Mouse (Mus musculus) hindbrain, postnatal 0 days (tissue): ENCODE measurements around the gene Pofut1. TPM values are rescaled to one million over a fixed set of nuclear protein-coding genes. Genes with fewer than 3 reads are reported as not detected.
"Not testable (repeated sequence)": the region's sequence is repeated elsewhere in the genome, so short reads cannot be mapped to it uniquely, and the experiment has no call there.

Experiments
- ATAC-seq: fragments of 200-750 bp; cut with Nextera tagmentation; 2 replicates; pipeline ENCODE4 v1.8.0; 2017; ENCODE audit warnings: mild to moderate bottlenecking, moderate TSS enrichment, moderate library complexity
- DNase-seq: peaks from one replicate; pipeline ENCODE4 v3.0.0-alpha.2; 2015; ENCODE audit warnings: low spot score
- H3K27ac ChIP-seq: fragments of 300-500 bp; sonication (generic); 2 replicates; pipeline ENCODE4 v1.5.1; 2014; ENCODE audit warnings: mild to moderate bottlenecking
- H3K27me3 ChIP-seq: fragments of 300-500 bp; sonication (generic); 2 replicates; pipeline ENCODE4 v1.6.1; 2014; ENCODE audit warnings: low read length, mixed read lengths; ENCODE audit not compliant: insufficient read depth
- H3K36me3 ChIP-seq: fragments of 300-500 bp; sonication (generic); 2 replicates; pipeline ENCODE4 v1.6.1; 2014; ENCODE audit warnings: low read length, mixed read lengths; ENCODE audit not compliant: insufficient read depth
- H3K4me1 ChIP-seq: fragments of 300-500 bp; sonication (generic); 2 replicates; pipeline ENCODE4 v1.6.1; 2014; ENCODE audit warnings: antibody characterized with exemption, low read length, mixed read lengths; ENCODE audit not compliant: insufficient read depth
- H3K4me2 ChIP-seq: fragments of 300-500 bp; sonication (generic); 2 replicates; pipeline ENCODE4 v1.6.1; 2014; ENCODE audit warnings: low read depth, mild to moderate bottlenecking, low read length, moderate library complexity, mixed read lengths
- H3K4me3 ChIP-seq: fragments of 300-500 bp; sonication (generic); 2 replicates; pipeline ENCODE4 v1.5.1; 2014; ENCODE audit warnings: low read length
- H3K9ac ChIP-seq: fragments of 300-500 bp; sonication (generic); replicated peaks from 2 replicates; pipeline ENCODE4 v1.6.1; 2014; ENCODE audit warnings: mild to moderate bottlenecking, low read length, moderate library complexity, mixed read lengths
- H3K9me3 ChIP-seq: fragments of 300-500 bp; sonication (generic); 2 replicates; pipeline ENCODE4 v1.6.1; 2016; ENCODE audit warnings: low read length, mixed read lengths
- CTCF ChIP-seq: IDR thresholded peaks from 2 replicates; pipeline ENCODE4 v1.5.1; 2016; ENCODE audit warnings: antibody characterized with exemption, control low read depth, low read depth
- WGBS: fragments of 180-500 bp; shearing (Covaris S2); extraction: QIAGEN DNeasy Blood & Tissue Kit; methylation state at CpG from one replicate; pipeline ENCODE4 v1.1.7; 2014; 5-methylcytosine and 5-hydroxymethylcytosine counted together
- polyA plus RNA-seq: library from polyadenylated mRNA; unstranded; fragments of >200 nt; fragmentation: Nextera tagmentation; extraction: Ambion mirVana; gene quantifications from 2 replicates; pipeline ENCODE4 v1.2.1, GENCODE M21; 2015
- total RNA-seq: library from RNA; depleted of rRNA; stranded (reverse); fragments of >200 nt; gene quantifications from 2 replicates; pipeline ENCODE4 v1.2.3, GENCODE M21; 2014

Gene Pofut1
- total and polyA plus RNA-seq, 2 experiments from 2014 or later, result 4.8 to 23.6 TPM

DNA sequence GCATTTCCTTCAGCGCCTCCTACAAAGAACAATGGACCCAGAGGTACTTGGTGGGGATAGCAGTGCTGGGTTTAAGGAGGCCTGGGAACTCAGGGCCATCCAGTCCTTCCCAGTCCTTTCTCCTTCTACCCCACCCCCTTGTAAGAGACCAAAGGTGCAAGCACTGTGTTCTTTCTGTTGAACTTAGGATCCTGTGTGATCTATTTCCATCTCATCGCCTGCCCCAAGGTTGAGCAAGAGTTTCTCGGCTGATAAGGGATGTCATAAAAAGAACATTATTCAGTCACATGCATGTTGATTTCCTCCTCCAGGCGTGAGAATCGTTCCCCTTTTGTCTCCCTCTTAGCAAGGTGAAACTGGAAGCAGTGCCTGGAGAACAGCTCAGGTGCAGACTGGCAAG, 8.4 kb downstream of the Pofut1 start:
- TF ChIP-seq CTCF, result no peak
- WGBS, result 90% methylated on average over 5 of the region's 5 CpGs
- no peaks in the 10 kb centered on the region for H3K27me3 ChIP-seq
- no peaks in the 10 kb centered on the region for H3K4me1 ChIP-seq
- H3K4me2 ChIP-seq, result no peak overlapping the region
- peaks cover 18% of the 10 kb centered on the region for H3K36me3 ChIP-seq
- no peak overlapping the region for H3K9ac ChIP-seq
- DNase-seq (no peak), ATAC-seq (no peak)
- H3K27ac ChIP-seq, result peak overlapping the region; percentile 20; the same call in 1 of the 2 replicates
- no peak overlapping the region for H3K4me3 ChIP-seq
- H3K9me3 ChIP-seq, result no peaks in the 10 kb centered on the region

DNA sequence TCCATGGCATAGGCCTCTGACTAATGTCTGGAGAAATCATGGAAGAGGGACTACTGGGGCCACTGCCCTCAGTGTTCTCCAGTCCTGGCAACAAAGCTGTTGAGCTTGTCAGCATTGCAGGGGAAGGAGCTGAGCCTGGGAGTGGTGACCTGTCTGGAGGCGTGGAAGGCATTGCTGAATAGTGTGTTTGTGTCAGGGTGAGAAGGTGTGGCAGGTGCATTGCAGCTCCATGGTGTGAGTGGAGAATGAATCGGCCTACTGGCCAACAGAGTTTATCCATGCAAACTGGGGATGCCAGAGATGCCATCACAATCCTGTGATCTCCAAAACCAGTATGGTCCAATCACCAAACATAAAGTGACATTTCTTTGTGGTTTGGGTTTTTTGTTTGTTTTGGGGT, 15.3 kb downstream of the Pofut1 start:
- Histone ChIP-seq H3K27me3 (no peaks in the 10 kb centered on the region), H3K36me3 (peaks cover 7% of the 10 kb centered on the region; the same call in 1 of the 2 replicates), H3K9me3 (no peaks in the 10 kb centered on the region), H3K9ac (no peak overlapping the region), H3K4me3 (no peak overlapping the region), H3K4me2 (no peak overlapping the region), H3K27ac (no peak overlapping the region), H3K4me1 (no peaks in the 10 kb centered on the region)
- no peak for ATAC-seq
- no peak for DNase-seq
- WGBS, result 95% methylated on average over 2 of the region's 2 CpGs
- no peak for TF ChIP-seq CTCF

DNA sequence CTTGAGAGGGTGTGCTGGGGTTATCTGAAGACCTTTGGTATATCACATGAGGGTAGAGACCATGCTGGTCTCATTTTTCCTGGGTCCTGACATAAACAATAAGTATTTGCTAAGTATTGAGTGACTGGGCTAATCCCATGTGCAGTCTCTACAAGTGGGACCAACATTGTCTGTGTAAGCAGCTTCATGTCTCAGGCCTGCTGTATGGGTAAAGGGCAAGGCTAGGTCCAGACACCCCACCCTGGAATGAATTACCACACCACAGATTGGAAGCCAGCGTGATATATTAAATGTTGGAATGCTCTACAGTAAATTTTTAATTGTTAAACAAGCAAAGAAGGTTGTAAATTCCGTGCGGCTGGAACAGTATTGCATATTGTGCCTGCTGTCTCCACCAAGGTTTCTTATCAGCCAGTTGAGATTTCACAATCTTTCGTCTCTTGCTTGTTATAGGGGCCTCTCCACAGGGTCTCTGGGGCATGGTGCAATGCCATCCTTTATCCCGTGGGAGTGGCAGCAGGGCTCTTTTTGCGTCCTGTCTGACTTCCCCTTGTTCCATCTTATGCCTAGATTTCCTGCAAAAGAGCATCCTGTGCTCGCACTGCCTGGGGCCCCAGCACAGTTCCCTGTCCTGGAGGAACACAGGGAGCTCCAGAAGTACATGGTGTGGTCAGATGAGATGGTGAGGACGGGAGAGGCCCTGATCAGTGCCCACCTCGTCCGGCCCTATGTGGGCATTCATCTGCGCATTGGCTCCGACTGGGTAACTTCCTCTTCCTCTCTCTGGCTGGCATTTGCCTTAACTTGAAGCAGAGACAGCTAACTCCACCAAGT, 17.9 kb downstream of the Pofut1 start:
- H3K4me3 ChIP-seq, result no peak overlapping the region
- no peak overlapping the region for H3K27ac ChIP-seq
- DNase-seq (no peak), ATAC-seq (no peak)
- TF ChIP-seq CTCF, result no peak
- 87% methylated on average over 12 of the region's 12 CpGs for WGBS
- peaks cover 7% of the 10 kb centered on the region; the same call in 1 of the 2 replicates for H3K36me3 ChIP-seq
- H3K27me3 ChIP-seq, result no peaks in the 10 kb centered on the region
- H3K9me3 ChIP-seq, result no peaks in the 10 kb centered on the region
- no peak overlapping the region for H3K9ac ChIP-seq
- no peaks in the 10 kb centered on the region for H3K4me1 ChIP-seq
- no peak overlapping the region for H3K4me2 ChIP-seq

DNA sequence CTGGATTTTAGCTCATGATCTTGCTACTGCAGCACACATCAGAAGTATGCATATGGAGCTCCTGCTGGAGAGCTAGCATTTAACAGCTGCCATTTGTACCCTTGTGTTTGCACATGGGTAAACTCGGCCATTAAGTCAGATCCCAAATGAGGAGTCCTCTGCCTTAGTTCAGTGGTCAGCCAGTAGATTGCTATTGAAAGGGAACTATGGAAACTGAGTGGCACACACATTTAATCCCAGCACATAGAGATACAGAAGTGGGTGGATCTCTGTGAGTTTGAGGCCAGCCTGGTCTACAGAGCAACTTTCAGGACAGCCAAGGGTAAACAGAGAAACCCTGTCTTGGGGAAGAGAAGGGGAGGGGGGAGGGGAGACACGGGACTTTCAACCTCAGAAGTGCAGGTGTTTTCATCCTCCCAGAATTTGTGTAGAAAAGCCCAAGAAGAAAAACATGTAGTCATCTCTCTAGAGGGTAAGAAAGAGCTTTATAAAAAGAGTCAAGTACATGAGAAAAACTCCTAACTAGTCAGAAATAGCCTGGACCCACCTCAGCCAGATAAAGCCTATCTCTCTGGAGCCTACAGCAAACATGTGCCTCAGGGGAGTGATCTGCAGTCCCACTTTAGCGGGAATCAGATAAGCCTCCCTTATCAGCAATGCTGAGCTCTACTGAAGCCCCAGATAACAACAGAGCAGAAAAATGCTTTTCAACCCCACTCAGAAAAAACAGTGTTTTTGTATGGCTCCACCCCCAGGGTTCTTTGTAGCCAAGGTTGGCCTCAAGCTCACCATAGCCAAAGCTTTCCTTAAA, 18.7 kb downstream of the Pofut1 start:
- H3K27ac ChIP-seq, result no peak overlapping the region
- no peaks in the 10 kb centered on the region for H3K9me3 ChIP-seq
- 75% methylated on average over 3 of the region's 3 CpGs for WGBS
- ATAC-seq (no peak), DNase-seq (no peak)
- no peak overlapping the region for H3K4me2 ChIP-seq
- no peak overlapping the region for H3K9ac ChIP-seq
- H3K4me3 ChIP-seq, result no peak overlapping the region
- H3K4me1 ChIP-seq, result no peaks in the 10 kb centered on the region
- peaks cover 6% of the 10 kb centered on the region; the same call in 1 of the 2 replicates for H3K36me3 ChIP-seq
- TF ChIP-seq CTCF, result no peak
- no peaks in the 10 kb centered on the region for H3K27me3 ChIP-seq

DNA sequence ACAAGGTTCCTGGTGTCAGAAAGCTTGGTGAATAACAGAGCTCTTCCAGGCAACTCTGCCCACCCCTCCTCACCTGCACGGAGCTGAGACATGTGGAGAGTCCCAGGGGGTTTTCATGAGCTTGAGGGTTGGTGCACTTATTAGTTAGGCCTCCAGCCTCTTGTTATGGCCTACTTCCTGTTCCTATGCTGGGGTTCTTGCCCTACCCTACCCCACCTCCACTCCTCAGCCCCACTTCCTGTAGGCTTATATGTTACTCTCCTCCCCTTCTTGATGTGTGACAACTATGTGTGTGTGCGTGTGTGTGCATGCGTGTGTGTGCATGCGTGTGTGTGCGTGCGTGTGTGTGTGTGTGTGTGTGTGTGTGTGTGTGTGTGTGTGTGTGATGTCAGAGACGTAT, 21.7 kb downstream of the Pofut1 start:
- Histone ChIP-seq H3K4me3 (no peak overlapping the region), H3K9ac (no peak overlapping the region), H3K9me3 (no peaks in the 10 kb centered on the region), H3K4me1 (no peaks in the 10 kb centered on the region), H3K27me3 (no peaks in the 10 kb centered on the region), H3K4me2 (no peak overlapping the region), H3K36me3 (peaks cover 29% of the 10 kb centered on the region; the same call in 1 of the 2 replicates), H3K27ac (no peak overlapping the region)
- no peak for TF ChIP-seq CTCF
- 96% methylated on average over 7 of the region's 7 CpGs for WGBS
- ATAC-seq (no peak), DNase-seq (no peak)

DNA sequence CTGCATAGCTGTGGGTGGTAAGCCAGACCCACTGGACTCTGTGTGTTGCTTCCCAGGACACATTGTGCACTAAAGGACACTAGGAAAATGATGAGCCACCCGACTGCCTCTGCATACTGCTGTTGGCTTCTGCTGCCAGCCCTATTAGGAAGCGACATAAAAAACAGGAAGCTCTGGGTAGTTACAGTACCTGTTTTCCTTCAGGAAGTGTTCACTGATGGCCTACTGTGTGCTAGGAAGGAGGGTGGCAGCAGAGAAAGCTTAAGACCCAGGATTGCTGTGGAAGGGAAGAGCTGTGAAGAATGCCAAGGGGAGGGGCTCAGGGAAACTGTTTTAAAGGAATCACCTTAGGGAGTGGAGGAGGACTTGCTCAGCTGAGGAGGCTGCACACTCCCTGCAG, 26.0 kb downstream of the Pofut1 start:
- peaks cover 29% of the 10 kb centered on the region; the same call in 1 of the 2 replicates for H3K36me3 ChIP-seq
- no peaks in the 10 kb centered on the region for H3K4me1 ChIP-seq
- H3K9ac ChIP-seq, result no peak overlapping the region
- H3K4me2 ChIP-seq, result no peak overlapping the region
- no peak for TF ChIP-seq CTCF
- no peak overlapping the region for H3K4me3 ChIP-seq
- no peak overlapping the region for H3K27ac ChIP-seq
- no peak for DNase-seq
- H3K9me3 ChIP-seq, result no peaks in the 10 kb centered on the region
- H3K27me3 ChIP-seq, result no peaks in the 10 kb centered on the region
- WGBS, result 92% methylated on average over 2 of the region's 2 CpGs
- ATAC-seq, result no peak

DNA sequence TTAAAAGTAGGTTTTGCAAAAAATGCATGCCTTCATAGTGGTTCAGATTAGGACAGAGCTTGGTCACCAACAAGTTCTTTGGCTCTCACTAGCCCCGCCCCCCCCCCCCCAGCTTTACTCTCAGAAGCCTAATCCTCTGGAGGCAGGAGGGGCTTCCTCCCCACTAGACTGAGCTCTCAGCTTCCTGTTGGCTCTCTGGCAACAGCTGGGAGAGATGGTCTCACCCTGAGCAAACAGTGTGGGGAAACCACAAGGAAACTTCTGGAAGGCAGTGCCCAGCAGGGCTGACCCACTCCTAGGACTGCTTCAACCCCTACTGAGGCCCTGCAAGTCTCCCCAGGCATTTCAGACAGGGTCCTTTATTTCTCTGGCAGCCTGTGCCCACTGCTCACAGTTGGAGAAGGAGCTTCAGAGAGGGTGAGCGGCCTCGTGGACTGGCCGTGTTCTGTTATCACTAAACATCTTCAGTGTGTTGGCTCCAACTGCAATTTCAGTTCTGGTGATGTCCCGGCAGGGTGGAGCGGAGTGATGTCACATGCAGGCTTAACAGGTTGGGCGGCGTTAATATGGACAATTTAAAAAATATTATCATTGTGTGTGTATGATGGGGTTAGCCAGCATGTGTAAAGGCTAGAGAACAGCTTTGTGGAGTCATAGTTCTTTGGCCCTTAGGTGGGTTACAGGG, 29.0 kb downstream of the Pofut1 start:
- not testable (repeated sequence) for H3K4me2 ChIP-seq, H3K9ac ChIP-seq, H3K9me3 ChIP-seq, H3K27ac ChIP-seq, H3K4me3 ChIP-seq, ATAC-seq, H3K4me1 ChIP-seq, H3K27me3 ChIP-seq, DNase-seq
- H3K36me3 ChIP-seq, result peaks cover 20% of the 10 kb centered on the region; the same call in 1 of the 2 replicates
- WGBS, result 79% methylated on average over 7 of the region's 8 CpGs

DNA sequence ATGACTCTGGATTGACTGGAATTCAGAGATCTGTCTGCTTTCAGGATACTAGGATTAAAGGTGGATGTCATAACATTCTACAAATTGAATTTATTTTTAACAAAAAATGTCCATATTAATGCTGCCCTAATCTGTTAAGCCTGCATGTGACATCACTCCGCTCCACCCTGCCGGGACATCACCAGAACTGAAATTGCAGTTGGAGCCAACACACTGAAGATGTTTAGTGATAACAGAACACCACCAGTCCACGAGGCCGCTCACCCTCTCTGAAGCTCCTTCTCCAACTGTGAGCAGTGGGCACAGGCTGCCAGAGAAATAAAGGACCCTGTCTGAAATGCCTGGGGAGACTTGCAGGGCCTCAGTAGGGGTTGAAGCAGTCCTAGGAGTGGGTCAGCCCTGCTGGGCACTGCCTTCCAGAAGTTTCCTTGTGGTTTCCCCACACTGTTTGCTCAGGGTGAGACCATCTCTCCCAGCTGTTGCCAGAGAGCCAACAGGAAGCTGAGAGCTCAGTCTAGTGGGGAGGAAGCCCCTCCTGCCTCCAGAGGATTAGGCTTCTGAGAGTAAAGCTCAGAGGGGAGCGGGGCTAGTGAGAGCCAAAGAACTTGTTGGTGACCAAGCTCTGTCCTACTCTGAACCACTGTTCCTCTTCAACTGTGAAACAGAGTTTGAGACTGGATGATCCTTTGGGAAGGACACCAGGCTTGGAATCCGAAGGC, 33.0 kb downstream of the Pofut1 start:
- DNase-seq, H3K27me3 ChIP-seq, H3K4me1 ChIP-seq, H3K36me3 ChIP-seq, H3K9ac ChIP-seq, H3K27ac ChIP-seq, H3K9me3 ChIP-seq, H3K4me3 ChIP-seq, H3K4me2 ChIP-seq: not testable (repeated sequence)
- peak; percentile 38; the same call in 1 of the 2 replicates for ATAC-seq
- 82% methylated on average over 6 of the region's 6 CpGs for WGBS
